Mouse (Mus musculus): Measurements from ENCODE around the gene Kremen2. TPM values are rescaled to one million over a fixed set of nuclear protein-coding genes. Genes with fewer than 3 reads are reported as not detected.
"Not testable (repeated sequence)": the region's sequence is repeated elsewhere in the genome, so short reads cannot be mapped to it uniquely, and the experiment has no call there.

Gene Kremen2
- polyA plus RNA-seq, 1 experiment = 0.88 TPM

GRCm38 (mm10) chr17:23773676-23774075, 28.0 kb upstream of the Kremen2 start:
- Histone ChIP-seq H3K79me2 (ENCODE audit: control insufficient read depth, insufficient read depth) (peaks cover 12% of the 10 kb centered on the region), H3K36me3 (ENCODE audit: control insufficient read depth, insufficient read depth) (no peaks in the 10 kb centered on the region), H3K4me2 (ENCODE audit: low read depth) (no peak overlapping the region), H3K4me3 (no peak overlapping the region), H3K27me3 (ENCODE audit: control insufficient read depth, insufficient read depth, insufficient read length) (no peaks in the 10 kb centered on the region), H3ac (ENCODE audit: control insufficient read depth, insufficient read length) (no peak overlapping the region)
- TF ChIP-seq CEBPB (IDR thresholded peaks at IDR 0.05; ENCODE audit: insufficient read depth, poor library complexity, severe bottlenecking) = no peak
- TF ChIP-seq REST (IDR thresholded peaks at IDR 0.05; ENCODE audit: insufficient read depth, insufficient read length) = no peak
- TF ChIP-seq MAX (IDR thresholded peaks at IDR 0.05; ENCODE audit: low read depth) = no peak
- TF ChIP-seq MYOG (IDR thresholded peaks at IDR 0.05; ENCODE audit: control insufficient read depth in 1 of 3, insufficient read depth in 1 of 3, insufficient read length in 2 of 3, low read depth in 2 of 3) = no peak
- no peak for TF ChIP-seq E2F4 (IDR thresholded peaks at IDR 0.05; ENCODE audit: insufficient read depth)
- no peak for TF ChIP-seq USF1 (IDR thresholded peaks at IDR 0.05; ENCODE audit: low read depth)
- TF ChIP-seq SRF (IDR thresholded peaks at IDR 0.05; ENCODE audit: control insufficient read depth, insufficient read length, low read depth) = no peak
- no peak for TF ChIP-seq TCF3 (IDR thresholded peaks at IDR 0.05; ENCODE audit: insufficient read length, low read depth)
- TF ChIP-seq POLR2A (IDR thresholded peaks at IDR 0.05; ENCODE audit: insufficient read length, low read depth) = no peak

GRCm38 (mm10) chr17:23772219-23772556, 26.6 kb upstream of the Kremen2 start:
- not testable (repeated sequence) for H3K4me3 ChIP-seq; H3K4me2 ChIP-seq (ENCODE audit: low read depth)
- H3K79me2 ChIP-seq (ENCODE audit: control insufficient read depth, insufficient read depth) = peaks cover 12% of the 10 kb centered on the region

GRCm38 (mm10) chr17:23771284-23772218, 25.9 kb upstream of the Kremen2 start, which contains the start of gene Flywch1:
Gene Flywch1, minus strand, starts transcription at chr17:23771602.
- Histone ChIP-seq H3K79me2 (ENCODE audit: control insufficient read depth, insufficient read depth) (peaks cover 12% of the 10 kb centered on the region), H3K36me3 (ENCODE audit: control insufficient read depth, insufficient read depth) (no peaks in the 10 kb centered on the region), H3K4me3 (peak within 1 kb of the TSS; percentile 40), H3ac (ENCODE audit: control insufficient read depth, insufficient read length) (peak within 1 kb of the TSS; percentile 34), H3K4me2 (ENCODE audit: low read depth) (peak within 1 kb of the TSS; percentile 72), H3K27me3 (ENCODE audit: control insufficient read depth, insufficient read depth, insufficient read length) (no peaks in the 10 kb centered on the region)
- TF ChIP-seq POLR2AphosphoS2 (IDR thresholded peaks at IDR 0.05; ENCODE audit: insufficient read length, low read depth) (peak; percentile 54), MAX (IDR thresholded peaks at IDR 0.05; ENCODE audit: low read depth) (no peak), POLR2A (IDR thresholded peaks at IDR 0.05; ENCODE audit: insufficient read length, low read depth) (peak; percentile 79), MYOG (IDR thresholded peaks at IDR 0.05; ENCODE audit: control insufficient read depth in 1 of 3, insufficient read depth in 1 of 3, insufficient read length in 2 of 3, low read depth in 2 of 3) (no peak), MYOD1 (IDR thresholded peaks at IDR 0.05; ENCODE audit: control insufficient read depth in 1 of 3, insufficient read length in 2 of 3, low read depth in 2 of 3) (peak in 1 of 3 experiments; percentile 27), E2F4 (IDR thresholded peaks at IDR 0.05; ENCODE audit: insufficient read depth) (no peak)

More at GRCm38 (mm10) chr17:23772219-23772556, 26.6 kb upstream of the Kremen2 start:
- not testable (repeated sequence) for H3K36me3 ChIP-seq (ENCODE audit: control insufficient read depth, insufficient read depth); H3ac ChIP-seq (ENCODE audit: control insufficient read depth, insufficient read length); H3K27me3 ChIP-seq (ENCODE audit: control insufficient read depth, insufficient read depth, insufficient read length)

- Histone ChIP-seq H3K4me3 (peak overlapping the region; percentile 40), H3K36me3 (ENCODE audit: control insufficient read depth, insufficient read depth) (no peaks in the 10 kb centered on the region), H3K79me2 (ENCODE audit: control insufficient read depth, insufficient read depth) (peaks cover 12% of the 10 kb centered on the region), H3K27me3 (ENCODE audit: control insufficient read depth, insufficient read depth, insufficient read length) (no peaks in the 10 kb centered on the region), H3ac (ENCODE audit: control insufficient read depth, insufficient read length) (peak overlapping the region; percentile 34), H3K4me2 (ENCODE audit: low read depth) (peak overlapping the region; percentile 72)
- TF ChIP-seq MYOG (IDR thresholded peaks at IDR 0.05; ENCODE audit: control insufficient read depth in 1 of 3, insufficient read depth in 1 of 3, insufficient read length in 2 of 3, low read depth in 2 of 3) (peak in 1 of 3 experiments; percentile 0), CEBPB (IDR thresholded peaks at IDR 0.05; ENCODE audit: insufficient read depth, poor library complexity, severe bottlenecking) (no peak)
These were observed 25.3 kb upstream of the Kremen2 start for GRCm38 (mm10) chr17:23770896-23771283.

GRCm38 (mm10) chr17:23770493-23770892, 24.9 kb upstream of the Kremen2 start:
- H3K4me2 ChIP-seq (ENCODE audit: low read depth) = peak overlapping the region; percentile 72
- H3K79me2 ChIP-seq (ENCODE audit: control insufficient read depth, insufficient read depth) = peaks cover 12% of the 10 kb centered on the region
- H3ac ChIP-seq (ENCODE audit: control insufficient read depth, insufficient read length) = no peak overlapping the region
- no peaks in the 10 kb centered on the region for H3K27me3 ChIP-seq (ENCODE audit: control insufficient read depth, insufficient read depth, insufficient read length)
- TF ChIP-seq TCF3 (IDR thresholded peaks at IDR 0.05; ENCODE audit: insufficient read length, low read depth) (no peak), MYOG (IDR thresholded peaks at IDR 0.05; ENCODE audit: control insufficient read depth in 1 of 3, insufficient read depth in 1 of 3, insufficient read length in 2 of 3, low read depth in 2 of 3) (no peak), SRF (IDR thresholded peaks at IDR 0.05; ENCODE audit: control insufficient read depth, insufficient read length, low read depth) (no peak), MYOD1 (IDR thresholded peaks at IDR 0.05; ENCODE audit: control insufficient read depth in 1 of 3, insufficient read length in 2 of 3, low read depth in 2 of 3) (no peak), MAX (IDR thresholded peaks at IDR 0.05; ENCODE audit: low read depth) (no peak), REST (IDR thresholded peaks at IDR 0.05; ENCODE audit: insufficient read depth, insufficient read length) (no peak), TCF12 (IDR thresholded peaks at IDR 0.05; ENCODE audit: insufficient read depth, poor library complexity, severe bottlenecking) (no peak), E2F4 (IDR thresholded peaks at IDR 0.05; ENCODE audit: insufficient read depth) (no peak), POLR2A (IDR thresholded peaks at IDR 0.05; ENCODE audit: insufficient read length, low read depth) (no peak)
- peak overlapping the region; percentile 40 for H3K4me3 ChIP-seq
- no peaks in the 10 kb centered on the region for H3K36me3 ChIP-seq (ENCODE audit: control insufficient read depth, insufficient read depth)
